23 mouse cellular contexts compared by ENCODE assay signal in genomic region chr16:7097071-7097470, GRCm38 (mm10).
DNase-seq lines count a peak whose midpoint lies in the region; ATAC-seq lines count a peak whose summit lies in the region.
"Had no signal": no experiment of that assay in that cellular context is flagged by ENCODE, and none has a peak within 500 bp of the region (broad histone marks: within the 10 kb centered on the region; RNA-seq: fewer than 3 reads in every experiment).

No protein-coding gene starts in this region.

- H3K27ac ChIP-seq in heart, embryonic 13.5 days (replicated peaks): peak overlapping the region; percentile 8; the same call in 1 of the 2 replicates
- no peak overlapping the region for H3K27ac ChIP-seq in hindbrain, embryonic 16.5 days (ENCODE audit: low read depth, low read length)
- H3K27ac ChIP-seq: embryonic facial prominence, embryonic 10.5 days; forebrain, embryonic 15.5 days; kidney, embryonic 15.5 days; limb, embryonic 12.5 days; liver, embryonic 13.5 days had no signal

- 48% methylated on average over 2 of the region's 2 CpGs for WGBS in heart, embryonic 13.5 days
- 73% methylated on average over 2 of the region's 2 CpGs for WGBS in hindbrain, embryonic 16.5 days

- H3K4me2 ChIP-seq in heart, embryonic 13.5 days: no peak overlapping the region
- no peak overlapping the region for H3K4me2 ChIP-seq in hindbrain, embryonic 16.5 days (ENCODE audit: low read length)
- H3K4me2 ChIP-seq: forebrain, embryonic 15.5 days; kidney, embryonic 15.5 days; limb, embryonic 12.5 days; liver, embryonic 13.5 days; lung, embryonic 14.5 days had no signal

- no peak overlapping the region for H3K4me3 ChIP-seq in heart, embryonic 13.5 days
- H3K4me3 ChIP-seq in hindbrain, embryonic 16.5 days (ENCODE audit: low read length): no peak overlapping the region
- H3K4me3 ChIP-seq: embryonic facial prominence, embryonic 10.5 days; forebrain, embryonic 15.5 days; kidney, embryonic 15.5 days; limb, embryonic 12.5 days; liver, embryonic 13.5 days had no signal

- peaks cover 65% of the 10 kb centered on the region for H3K4me1 ChIP-seq in heart, embryonic 13.5 days
- no peaks in the 10 kb centered on the region for H3K4me1 ChIP-seq in hindbrain, embryonic 16.5 days (ENCODE audit: control insufficient read depth, insufficient read depth, low read depth, low read length)
- H3K4me1 ChIP-seq: kidney, embryonic 15.5 days; liver, embryonic 13.5 days had no signal

- H3K27me3 ChIP-seq in heart, embryonic 13.5 days (replicated peaks): no peaks in the 10 kb centered on the region
- H3K27me3 ChIP-seq in hindbrain, embryonic 16.5 days (replicated peaks; ENCODE audit: control insufficient read depth, insufficient read depth, low read length): no peaks in the 10 kb centered on the region
- H3K27me3 ChIP-seq: forebrain, embryonic 15.5 days; kidney, embryonic 15.5 days; limb, embryonic 12.5 days; liver, embryonic 13.5 days; Patski had no signal

- H3K9me3 ChIP-seq in heart, embryonic 13.5 days: no peaks in the 10 kb centered on the region
- no peaks in the 10 kb centered on the region for H3K9me3 ChIP-seq in hindbrain, embryonic 16.5 days (ENCODE audit: control insufficient read depth, low read length)
- H3K9me3 ChIP-seq: embryonic facial prominence, embryonic 10.5 days; forebrain, embryonic 15.5 days; kidney, embryonic 15.5 days; limb, embryonic 12.5 days; liver, embryonic 13.5 days had no signal

- no peaks in the 10 kb centered on the region for H3K36me3 ChIP-seq in heart, embryonic 13.5 days
- no peaks in the 10 kb centered on the region for H3K36me3 ChIP-seq in hindbrain, embryonic 16.5 days (ENCODE audit: control insufficient read depth, insufficient read depth, low read length)
- H3K36me3 ChIP-seq: embryonic facial prominence, embryonic 10.5 days; forebrain, embryonic 15.5 days; kidney, embryonic 15.5 days; limb, embryonic 12.5 days; liver, embryonic 13.5 days had no signal

- DNase-seq in cerebellum, adult 18-20 months: peak; percentile 43 to 52
- no peak for DNase-seq in cerebellum, adult 8-10 months
- DNase-seq in heart, adult 18-20 months: no peak
- DNase-seq in 3T3-L1 (ENCODE audit: low read depth, low spot score): peak; percentile 2
- peak; percentile 57 for DNase-seq in cerebellum, adult 9-10 months
- DNase-seq in right cerebral cortex, postnatal 36 days (ENCODE audit: low spot score in 2 of 2): no peak
- DNase-seq: gastrocnemius, postnatal 36 days; kidney, adult 11 months; kidney, postnatal 36 days; layer of hippocampus, postnatal 36 days; liver, embryonic 13.5 days; lung, embryonic 14.5 days; midbrain, embryonic 14.5 days; right cerebral cortex, postnatal 4 days; thymus, adult 2 months; thymus, postnatal 4 days had no signal

- no peak overlapping the region for H3K9ac ChIP-seq in heart, embryonic 13.5 days
- no peak overlapping the region for H3K9ac ChIP-seq in hindbrain, embryonic 16.5 days (ENCODE audit: low read depth, low read length)
- H3K9ac ChIP-seq: forebrain, embryonic 15.5 days; kidney, embryonic 15.5 days; limb, embryonic 12.5 days; liver, embryonic 13.5 days; lung, embryonic 14.5 days had no signal

- no peak for ATAC-seq in heart, embryonic 13.5 days (ENCODE audit: extremely low read depth, insufficient number of reproducible peaks, low FRiP score, low TSS enrichment)
- no peak for ATAC-seq in hindbrain, embryonic 16.5 days
- ATAC-seq: forebrain, embryonic 15.5 days; Patski had no signal

Comparison
In these comparisons a context has a peak if more than half of its experiments do, and no peak if none do; other contexts are left out.
1. DNase-seq: peak in cerebellum, adult 18-20 months (2 of 2), 3T3-L1 (single experiment) and cerebellum, adult 9-10 months (single experiment); none in cerebellum, adult 8-10 months (single experiment), heart, adult 18-20 months (0 of 2) and right cerebral cortex, postnatal 36 days (0 of 2).